Mouse (Mus musculus): ENCODE data around the gene Zc3h7b. TPM values are rescaled to one million over a fixed set of nuclear protein-coding genes. Genes with fewer than 3 reads are reported as not detected.

The Zc3h7b gene
- polyA plus RNA-seq, 1 experiment from 2014 or later: 26.6 TPM

- Histone ChIP-seq H3K36me3 (ENCODE audit: control insufficient read depth, insufficient read depth, low read length) (peaks cover 97% of the 10 kb centered on the region), H3K4me1 (ENCODE audit: control insufficient read depth in 2 of 2, insufficient read depth in 2 of 2, low read length in 2 of 2) (no peaks in the 10 kb centered on the region), H3K9me3 (ENCODE audit: control insufficient read depth, low read length) (no peaks in the 10 kb centered on the region), H3K27me3 (ENCODE audit: control insufficient read depth, insufficient read depth, low read length) (no peaks in the 10 kb centered on the region), H3K27ac (replicated peaks in 1 of 2; ENCODE audit: control insufficient read depth in 1 of 2, insufficient read depth in 1 of 2, low read depth in 2 of 2, low read length in 2 of 2) (no peak overlapping the region), H3K4me3 (ENCODE audit: control insufficient read depth in 1 of 2, insufficient read depth in 1 of 2, low read depth in 1 of 2, low read length in 2 of 2) (no peak overlapping the region), H3K9ac (ENCODE audit: low read length) (no peak overlapping the region), H3K4me2 (ENCODE audit: low read length) (no peak overlapping the region)
- no peak for ATAC-seq (ENCODE audit: insufficient number of reproducible peaks, insufficient read depth, low FRiP score, low read depth)
- WGBS: 77% methylated on average over 20 of the region's 20 CpGs
These were observed 27.7 kb downstream of the Zc3h7b start for GRCm38 (mm10) chr15:81772431-81773120.

GRCm38 (mm10) chr15:81774505-81775171 is 29.8 kb downstream of the Zc3h7b start:
- no peak overlapping the region for H3K9ac ChIP-seq (ENCODE audit: low read length)
- H3K36me3 ChIP-seq (ENCODE audit: control insufficient read depth, insufficient read depth, low read length): peaks cover 100% of the 10 kb centered on the region
- H3K27me3 ChIP-seq (ENCODE audit: control insufficient read depth, insufficient read depth, low read length): no peaks in the 10 kb centered on the region
- no peak overlapping the region for H3K4me2 ChIP-seq (ENCODE audit: low read length)
- no peaks in the 10 kb centered on the region for H3K9me3 ChIP-seq (ENCODE audit: control insufficient read depth, low read length)
- no peak overlapping the region for H3K4me3 ChIP-seq (ENCODE audit: control insufficient read depth in 1 of 2, insufficient read depth in 1 of 2, low read depth in 1 of 2, low read length in 2 of 2)
- no peak overlapping the region for H3K27ac ChIP-seq (replicated peaks in 1 of 2; ENCODE audit: control insufficient read depth in 1 of 2, insufficient read depth in 1 of 2, low read depth in 2 of 2, low read length in 2 of 2)
- no peak for ATAC-seq (ENCODE audit: insufficient number of reproducible peaks, insufficient read depth, low FRiP score, low read depth)
- WGBS: 70% methylated on average over 15 of the region's 15 CpGs
- H3K4me1 ChIP-seq (ENCODE audit: control insufficient read depth in 2 of 2, insufficient read depth in 2 of 2, low read length in 2 of 2): no peaks in the 10 kb centered on the region

GRCm38 (mm10) chr15:81776631-81777422 is 32.0 kb downstream of the Zc3h7b start:
- Histone ChIP-seq H3K27ac (replicated peaks in 1 of 2; ENCODE audit: control insufficient read depth in 1 of 2, insufficient read depth in 1 of 2, low read depth in 2 of 2, low read length in 2 of 2) (no peak overlapping the region), H3K36me3 (ENCODE audit: control insufficient read depth, insufficient read depth, low read length) (peaks cover 100% of the 10 kb centered on the region), H3K4me3 (ENCODE audit: control insufficient read depth in 1 of 2, insufficient read depth in 1 of 2, low read depth in 1 of 2, low read length in 2 of 2) (no peak overlapping the region), H3K9ac (ENCODE audit: low read length) (no peak overlapping the region), H3K4me1 (ENCODE audit: control insufficient read depth in 2 of 2, insufficient read depth in 2 of 2, low read length in 2 of 2) (no peaks in the 10 kb centered on the region), H3K4me2 (ENCODE audit: low read length) (no peak overlapping the region), H3K9me3 (ENCODE audit: control insufficient read depth, low read length) (no peaks in the 10 kb centered on the region), H3K27me3 (ENCODE audit: control insufficient read depth, insufficient read depth, low read length) (no peaks in the 10 kb centered on the region)
- WGBS: 72% methylated on average over 11 of the region's 11 CpGs
- no peak for ATAC-seq (ENCODE audit: insufficient number of reproducible peaks, insufficient read depth, low FRiP score, low read depth)

- Histone ChIP-seq H3K27ac (replicated peaks in 1 of 2; ENCODE audit: control insufficient read depth in 1 of 2, insufficient read depth in 1 of 2, low read depth in 2 of 2, low read length in 2 of 2) (no peak overlapping the region), H3K9ac (ENCODE audit: low read length) (no peak overlapping the region), H3K4me3 (ENCODE audit: control insufficient read depth in 1 of 2, insufficient read depth in 1 of 2, low read depth in 1 of 2, low read length in 2 of 2) (no peak overlapping the region), H3K27me3 (ENCODE audit: control insufficient read depth, insufficient read depth, low read length) (no peaks in the 10 kb centered on the region), H3K4me2 (ENCODE audit: low read length) (no peak overlapping the region), H3K36me3 (ENCODE audit: control insufficient read depth, insufficient read depth, low read length) (peaks cover 96% of the 10 kb centered on the region), H3K4me1 (ENCODE audit: control insufficient read depth in 2 of 2, insufficient read depth in 2 of 2, low read length in 2 of 2) (no peaks in the 10 kb centered on the region), H3K9me3 (ENCODE audit: control insufficient read depth, low read length) (no peaks in the 10 kb centered on the region)
- WGBS: 79% methylated on average over 7 of the region's 7 CpGs
- ATAC-seq (ENCODE audit: insufficient number of reproducible peaks, insufficient read depth, low FRiP score, low read depth): no peak
These were observed 37.0 kb downstream of the Zc3h7b start for GRCm38 (mm10) chr15:81781816-81782215.

- H3K27ac ChIP-seq (replicated peaks in 1 of 2; ENCODE audit: control insufficient read depth in 1 of 2, insufficient read depth in 1 of 2, low read depth in 2 of 2, low read length in 2 of 2): no peak overlapping the region
- H3K9ac ChIP-seq (ENCODE audit: low read length): no peak overlapping the region
- no peaks in the 10 kb centered on the region for H3K4me1 ChIP-seq (ENCODE audit: control insufficient read depth in 2 of 2, insufficient read depth in 2 of 2, low read length in 2 of 2)
- no peak for ATAC-seq (ENCODE audit: insufficient number of reproducible peaks, insufficient read depth, low FRiP score, low read depth)
- H3K27me3 ChIP-seq (ENCODE audit: control insufficient read depth, insufficient read depth, low read length): no peaks in the 10 kb centered on the region
- no peaks in the 10 kb centered on the region for H3K9me3 ChIP-seq (ENCODE audit: control insufficient read depth, low read length)
- H3K36me3 ChIP-seq (ENCODE audit: control insufficient read depth, insufficient read depth, low read length): peaks cover 91% of the 10 kb centered on the region
- WGBS: 65% methylated on average over 5 of the region's 5 CpGs
- H3K4me3 ChIP-seq (ENCODE audit: control insufficient read depth in 1 of 2, insufficient read depth in 1 of 2, low read depth in 1 of 2, low read length in 2 of 2): no peak overlapping the region
- no peak overlapping the region for H3K4me2 ChIP-seq (ENCODE audit: low read length)
These were observed 39.9 kb downstream of the Zc3h7b start for GRCm38 (mm10) chr15:81784762-81785161.

GRCm38 (mm10) chr15:81785701-81786100 is 40.8 kb downstream of the Zc3h7b start:
- no peak overlapping the region for H3K27ac ChIP-seq (replicated peaks in 1 of 2; ENCODE audit: control insufficient read depth in 1 of 2, insufficient read depth in 1 of 2, low read depth in 2 of 2, low read length in 2 of 2)
- no peak overlapping the region for H3K4me3 ChIP-seq (ENCODE audit: control insufficient read depth in 1 of 2, insufficient read depth in 1 of 2, low read depth in 1 of 2, low read length in 2 of 2)
- 89% methylated on average over 8 of the region's 8 CpGs for WGBS
- H3K36me3 ChIP-seq (ENCODE audit: control insufficient read depth, insufficient read depth, low read length): peaks cover 86% of the 10 kb centered on the region
- H3K9ac ChIP-seq (ENCODE audit: low read length): no peak overlapping the region
- H3K4me1 ChIP-seq (ENCODE audit: control insufficient read depth in 2 of 2, insufficient read depth in 2 of 2, low read length in 2 of 2): no peaks in the 10 kb centered on the region
- no peaks in the 10 kb centered on the region for H3K9me3 ChIP-seq (ENCODE audit: control insufficient read depth, low read length)
- ATAC-seq (ENCODE audit: insufficient number of reproducible peaks, insufficient read depth, low FRiP score, low read depth): no peak
- H3K27me3 ChIP-seq (ENCODE audit: control insufficient read depth, insufficient read depth, low read length): no peaks in the 10 kb centered on the region
- no peak overlapping the region for H3K4me2 ChIP-seq (ENCODE audit: low read length)

- Histone ChIP-seq H3K9ac (ENCODE audit: low read length) (no peak overlapping the region), H3K4me3 (ENCODE audit: control insufficient read depth in 1 of 2, insufficient read depth in 1 of 2, low read depth in 1 of 2, low read length in 2 of 2) (no peak overlapping the region), H3K4me1 (ENCODE audit: control insufficient read depth in 2 of 2, insufficient read depth in 2 of 2, low read length in 2 of 2) (no peaks in the 10 kb centered on the region), H3K27ac (replicated peaks in 1 of 2; ENCODE audit: control insufficient read depth in 1 of 2, insufficient read depth in 1 of 2, low read depth in 2 of 2, low read length in 2 of 2) (no peak overlapping the region), H3K4me2 (ENCODE audit: low read length) (no peak overlapping the region), H3K9me3 (ENCODE audit: control insufficient read depth, low read length) (no peaks in the 10 kb centered on the region), H3K27me3 (ENCODE audit: control insufficient read depth, insufficient read depth, low read length) (no peaks in the 10 kb centered on the region), H3K36me3 (ENCODE audit: control insufficient read depth, insufficient read depth, low read length) (peaks cover 82% of the 10 kb centered on the region)
- 90% methylated on average over 13 of the region's 13 CpGs for WGBS
- ATAC-seq (ENCODE audit: insufficient number of reproducible peaks, insufficient read depth, low FRiP score, low read depth): no peak
These were observed 42.7 kb downstream of the Zc3h7b start for GRCm38 (mm10) chr15:81787525-81787924.
